Mouse (Mus musculus) stomach, embryonic 14.5 days (tissue): ENCODE data around the gene Naxd. TPM values are rescaled to one million over a fixed set of nuclear protein-coding genes. Genes with fewer than 3 reads are reported as not detected.

Experiments
- ATAC-seq: fragments of 200-750 bp; cut with Nextera tagmentation; 2 replicates; pipeline ENCODE4 v1.8.0; 2017; ENCODE audit warnings: low read depth, moderate TSS enrichment; ENCODE audit not compliant: insufficient number of reproducible peaks, insufficient read depth, low FRiP score
- H3K27ac ChIP-seq: fragments of 300-500 bp; sonication (generic); 2 replicates; pipeline ENCODE4 v1.5.1; 2014; ENCODE audit warnings: mild to moderate bottlenecking, low read length, moderate library complexity, mixed read lengths
- H3K27me3 ChIP-seq: fragments of 300-500 bp; sonication (generic); 2 replicates; pipeline ENCODE4 v1.6.1; 2014; ENCODE audit warnings: low read length, control low read depth, mixed read lengths; ENCODE audit not compliant: control insufficient read depth, insufficient read depth
- H3K36me3 ChIP-seq: fragments of 300-500 bp; sonication (generic); 2 replicates; pipeline ENCODE4 v1.6.1; 2014; ENCODE audit warnings: mild to moderate bottlenecking, control low read depth, low read length, moderate library complexity, mixed read lengths; ENCODE audit not compliant: control insufficient read depth, insufficient read depth
- H3K4me1 ChIP-seq: fragments of 300-500 bp; sonication (generic); 2 replicates; pipeline ENCODE4 v1.6.1; 2014; ENCODE audit warnings: low read length, control low read depth, mixed read lengths; ENCODE audit not compliant: control insufficient read depth, insufficient read depth
- H3K4me2 ChIP-seq: fragments of 300-500 bp; sonication (generic); replicated peaks from 2 replicates; pipeline ENCODE4 v1.6.1; 2014; ENCODE audit warnings: low read depth, low read length, control low read depth
- H3K4me3 ChIP-seq: fragments of 300-500 bp; sonication (generic); 2 replicates; pipeline ENCODE4 v1.5.1; 2014; ENCODE audit warnings: low read depth, low read length, control low read depth
- H3K9ac ChIP-seq: fragments of 300-500 bp; sonication (generic); replicated peaks from 2 replicates; pipeline ENCODE4 v1.6.1; 2014; ENCODE audit warnings: low read depth, mild to moderate bottlenecking, control low read depth, low read length, moderate library complexity, mixed read lengths
- H3K9me3 ChIP-seq: fragments of 300-500 bp; sonication (generic); 2 replicates; pipeline ENCODE4 v1.6.1; 2016; ENCODE audit warnings: low read depth, low read length, control low read depth; ENCODE audit not compliant: control insufficient read depth
- WGBS: fragments of 180-500 bp; shearing (Covaris S2); extraction: QIAGEN DNeasy Blood & Tissue Kit; methylation state at CpG from one replicate; pipeline ENCODE4 v1.1.7; 2014; 5-methylcytosine and 5-hydroxymethylcytosine counted together
- polyA plus RNA-seq: library from polyadenylated mRNA; unstranded; fragments of >200 nt; fragmentation: Nextera tagmentation; extraction: Ambion mirVana; gene quantifications from 2 replicates; pipeline ENCODE4 v1.2.1, GENCODE M21; 2014

Naxd gene
- polyA plus RNA-seq, 1 experiment from 2014 or later, result 133 TPM

DNA sequence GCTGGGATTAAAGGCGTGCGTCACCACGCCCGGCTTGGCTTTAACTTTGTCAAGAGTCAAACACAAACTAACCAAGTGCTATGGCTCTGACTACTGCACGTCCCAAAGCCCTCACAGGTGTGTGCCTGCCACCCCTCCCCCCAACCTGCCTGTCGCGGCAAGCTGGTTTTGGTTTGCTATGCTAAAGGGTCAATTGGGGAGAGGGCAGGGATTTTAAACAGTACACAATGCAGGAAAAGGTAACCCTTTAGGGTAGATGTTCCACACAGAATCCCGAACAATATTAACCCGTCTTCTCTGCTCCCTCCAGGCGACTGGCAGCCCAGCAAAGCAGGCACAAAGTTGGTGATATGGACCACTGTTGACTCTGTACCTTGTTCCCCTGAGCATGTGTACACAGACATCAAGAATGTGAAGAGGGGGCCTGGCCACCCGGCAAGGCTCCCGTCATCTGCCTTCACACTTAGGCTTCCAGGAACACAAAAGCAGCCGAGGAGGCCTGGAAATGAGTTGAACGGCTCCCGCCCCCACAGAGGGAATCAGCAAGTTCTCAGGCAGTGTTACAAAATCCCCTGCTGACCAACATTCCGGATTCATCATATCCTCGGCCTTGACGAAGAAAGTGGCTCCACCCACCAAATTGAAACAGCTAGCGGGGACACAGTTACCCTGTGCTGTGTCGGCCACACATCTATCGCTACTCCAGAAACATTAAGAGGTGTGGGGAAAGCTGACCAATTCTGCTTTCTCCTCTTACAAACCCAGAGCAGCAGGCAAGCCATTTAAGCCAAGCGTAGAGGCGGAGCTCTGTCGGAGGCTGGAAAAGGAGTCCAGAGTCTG is 20.7 kb upstream of the Naxd start:
- H3K9me3 ChIP-seq, result no peaks in the 10 kb centered on the region
- peak overlapping the region; percentile 61 for H3K4me3 ChIP-seq
- H3K4me2 ChIP-seq, result peak overlapping the region; percentile 100
- H3K4me1 ChIP-seq, result peaks cover 18% of the 10 kb centered on the region
- no peaks in the 10 kb centered on the region for H3K36me3 ChIP-seq
- peaks cover 5% of the 10 kb centered on the region; the same call in 1 of the 2 replicates for H3K27me3 ChIP-seq
- 0 out of 2 replicates have a peak, but pooled peaks have one; percentile 16 for ATAC-seq
- no peak overlapping the region for H3K9ac ChIP-seq
- H3K27ac ChIP-seq, result peak overlapping the region; percentile 21; the same call in 1 of the 2 replicates
- WGBS, result 8% methylated on average over 24 of the region's 24 CpGs

DNA sequence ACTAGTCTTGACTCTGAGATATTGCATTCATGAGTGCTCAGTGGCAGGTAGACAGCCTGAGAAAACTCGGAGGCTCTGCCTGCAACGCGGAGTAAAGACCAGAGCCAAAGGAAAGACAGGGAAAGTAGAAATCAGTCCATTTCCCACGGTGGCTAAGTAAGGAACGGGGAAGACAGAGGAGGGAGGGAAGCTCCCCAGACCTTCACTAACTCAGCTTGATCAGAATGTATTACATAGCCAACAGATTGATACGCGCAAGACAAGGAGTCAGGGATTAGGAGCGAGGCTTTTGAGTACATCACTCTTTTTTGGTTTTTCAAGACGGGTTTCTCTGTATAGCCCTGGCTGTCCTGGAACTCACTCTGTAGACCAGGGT is 20.1 kb upstream of the Naxd start:
- H3K27ac ChIP-seq, result no peak overlapping the region; the same call in 1 of the 2 replicates
- H3K9ac ChIP-seq, result no peak overlapping the region
- no peaks in the 10 kb centered on the region for H3K36me3 ChIP-seq
- H3K27me3 ChIP-seq, result peaks cover 5% of the 10 kb centered on the region; the same call in 1 of the 2 replicates
- ATAC-seq, result no peak
- H3K4me3 ChIP-seq, result peak overlapping the region; percentile 61
- 6% methylated on average over 9 of the region's 9 CpGs for WGBS
- no peaks in the 10 kb centered on the region for H3K9me3 ChIP-seq
- H3K4me2 ChIP-seq, result peak overlapping the region; percentile 100
- peaks cover 18% of the 10 kb centered on the region for H3K4me1 ChIP-seq

DNA sequence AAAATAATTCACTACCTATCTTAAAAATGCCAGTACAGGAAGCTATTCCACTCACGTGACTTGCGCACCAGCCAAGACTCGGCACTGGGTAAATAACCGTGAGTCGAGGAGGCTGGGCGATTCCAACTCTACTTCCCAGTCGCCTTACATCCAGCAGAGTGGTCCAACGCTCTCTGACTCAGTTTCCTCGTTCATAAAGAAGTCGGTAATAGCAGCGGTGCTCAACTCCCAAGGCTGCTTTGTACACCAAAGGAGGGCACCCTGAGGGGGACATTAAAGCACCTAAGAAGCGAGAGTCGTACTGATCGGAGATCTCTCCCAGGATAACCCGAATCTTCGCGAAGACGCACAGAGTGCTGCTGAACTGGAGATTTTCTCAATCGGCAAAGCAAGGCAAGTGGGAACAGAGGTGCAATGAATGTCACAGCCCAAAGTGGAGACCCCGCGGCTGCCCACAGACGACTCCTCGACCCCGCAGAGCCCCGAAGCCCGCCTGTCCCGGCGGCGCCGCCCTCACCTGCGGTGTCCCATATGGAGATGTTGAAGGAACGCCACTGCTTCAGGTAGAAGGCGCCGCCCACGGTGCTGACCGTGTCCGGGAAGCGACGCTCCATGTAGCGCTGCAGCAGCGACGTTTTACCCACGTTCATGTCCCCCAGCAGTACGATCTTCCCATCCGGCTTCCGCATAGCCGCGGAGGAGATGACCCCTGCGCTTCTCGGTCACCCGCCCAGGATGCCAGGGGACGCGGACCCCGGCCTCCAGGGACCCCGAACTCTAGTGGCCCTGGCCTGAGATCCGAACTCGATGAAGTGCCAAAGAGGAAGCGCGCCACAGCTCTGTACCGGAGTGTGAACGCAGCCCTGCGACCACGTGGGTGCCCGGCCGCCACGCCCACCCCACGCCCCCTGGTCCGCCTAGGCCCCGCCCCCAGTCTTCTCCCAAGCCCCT is 19.2 kb upstream of the Naxd start, which contains the start of gene Rab20:
TSS of gene Rab20 (minus strand) at position 900 of the 951 bp plus-strand sequence.
- peaks cover 5% of the 10 kb centered on the region; the same call in 1 of the 2 replicates for H3K27me3 ChIP-seq
- no peaks in the 10 kb centered on the region for H3K9me3 ChIP-seq
- no peaks in the 10 kb centered on the region for H3K36me3 ChIP-seq
- H3K4me2 ChIP-seq, result peak within 1 kb of the TSS; percentile 100
- under 1% methylated on average over 69 of the region's 69 CpGs for WGBS
- ATAC-seq, result peak; percentile 72
- H3K9ac ChIP-seq, result peak within 1 kb of the TSS; percentile 25; the same call in 1 of the 2 replicates
- H3K4me1 ChIP-seq, result peaks cover 17% of the 10 kb centered on the region
- H3K27ac ChIP-seq, result no peak within 1 kb of the TSS
- peak within 1 kb of the TSS; percentile 61 for H3K4me3 ChIP-seq

DNA sequence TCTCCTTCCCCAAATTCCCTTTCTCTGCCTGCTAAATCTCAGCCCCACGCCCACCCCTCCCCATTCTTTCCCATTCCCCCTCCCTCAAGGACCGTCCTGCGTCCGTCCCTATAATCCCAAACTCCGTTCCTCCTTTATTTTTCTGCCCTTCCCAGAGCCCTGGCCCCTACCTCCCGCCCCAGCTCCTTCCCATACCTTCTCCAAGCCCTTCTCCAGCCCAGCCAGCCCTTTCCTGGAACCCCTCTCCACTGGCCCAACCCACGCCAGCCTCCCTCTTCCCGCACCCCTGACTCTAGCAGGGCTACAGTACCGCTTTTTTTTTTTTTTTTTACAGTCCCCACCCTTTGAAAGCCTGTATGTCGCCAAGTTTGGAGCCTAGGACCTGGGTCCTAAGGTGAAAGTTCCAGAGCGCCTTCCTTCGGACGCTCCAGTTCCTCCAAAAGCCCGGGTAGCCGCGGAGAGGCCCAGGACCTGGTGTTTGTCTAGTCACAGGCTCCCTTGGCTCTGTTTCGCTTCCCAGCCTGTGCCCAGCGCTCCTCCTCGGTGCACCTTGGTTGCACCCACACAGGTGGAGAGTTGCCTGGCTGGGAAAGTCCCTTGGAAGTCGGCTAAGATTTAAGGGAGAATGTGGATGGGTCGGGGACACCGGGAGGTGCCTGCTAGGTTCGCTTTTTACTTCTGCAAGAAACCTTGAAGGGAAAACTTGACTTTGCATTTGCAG is 18.3 kb upstream of the Naxd start:
- 0 out of 2 replicates have a peak, but pooled peaks have one; percentile 26 for ATAC-seq
- Histone ChIP-seq H3K4me1 (peaks cover 13% of the 10 kb centered on the region), H3K4me2 (peak overlapping the region; percentile 100), H3K27ac (no peak overlapping the region), H3K27me3 (peaks cover 5% of the 10 kb centered on the region; the same call in 1 of the 2 replicates), H3K4me3 (peak overlapping the region; percentile 61), H3K9me3 (no peaks in the 10 kb centered on the region), H3K9ac (no peak overlapping the region), H3K36me3 (no peaks in the 10 kb centered on the region)
- WGBS, result 5% methylated on average over 23 of the region's 23 CpGs

DNA sequence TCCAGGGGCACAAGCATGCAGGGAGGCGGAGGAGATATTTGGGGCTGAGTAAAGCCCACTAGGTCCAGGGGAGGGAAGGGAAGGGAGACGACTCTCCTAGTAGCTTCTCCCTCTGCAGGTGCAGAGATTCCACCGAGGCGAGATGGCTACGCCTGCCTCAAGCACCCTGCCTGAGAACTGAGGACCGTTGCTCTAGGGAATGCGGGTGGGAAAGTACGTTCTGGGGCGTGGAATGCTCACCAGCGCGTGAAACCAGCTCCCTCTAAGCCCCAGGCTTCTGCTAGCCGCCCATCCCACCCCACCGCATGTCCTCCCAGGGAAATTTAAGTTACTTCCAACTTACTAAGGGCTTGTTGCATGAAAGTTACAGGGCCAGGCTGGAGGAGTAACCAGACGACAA is 17.7 kb upstream of the Naxd start:
- Histone ChIP-seq H3K27me3 (peaks cover 5% of the 10 kb centered on the region; the same call in 1 of the 2 replicates), H3K4me3 (no peak overlapping the region)

DNA sequence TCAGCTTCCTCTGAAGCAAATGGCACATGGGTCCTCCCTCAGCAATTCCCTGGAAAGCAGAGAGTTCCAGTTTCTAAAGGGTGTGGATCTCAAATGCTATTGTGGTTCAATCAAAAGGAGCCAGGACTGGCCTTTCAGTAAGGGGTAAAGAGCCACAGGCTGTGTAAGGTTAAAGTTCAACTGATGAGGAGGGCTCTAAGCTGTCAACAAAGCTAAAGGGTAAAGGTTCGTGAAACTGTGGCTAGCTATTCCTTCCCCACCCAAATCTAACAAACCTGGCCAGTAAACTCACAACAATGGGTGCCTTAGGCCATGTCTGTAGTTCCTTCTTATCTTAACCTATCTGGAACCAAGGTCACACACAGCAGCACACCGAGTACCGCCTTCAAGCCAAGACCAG is 15.4 kb upstream of the Naxd start:
- Histone ChIP-seq H3K4me3 (no peak overlapping the region), H3K9ac (no peak overlapping the region), H3K4me1 (peaks cover 3% of the 10 kb centered on the region), H3K27ac (no peak overlapping the region), H3K4me2 (no peak overlapping the region), H3K9me3 (no peaks in the 10 kb centered on the region), H3K27me3 (peaks cover 3% of the 10 kb centered on the region; the same call in 1 of the 2 replicates), H3K36me3 (no peaks in the 10 kb centered on the region)
- ATAC-seq, result no peak
- WGBS, result 71% methylated on average over 3 of the region's 3 CpGs

More for the DNA sequence above, 17.7 kb upstream of the Naxd start:
- 17% methylated on average over 14 of the region's 14 CpGs for WGBS
- H3K4me2 ChIP-seq, result no peak overlapping the region
- H3K4me1 ChIP-seq, result peaks cover 13% of the 10 kb centered on the region
- H3K9me3 ChIP-seq, result no peaks in the 10 kb centered on the region
- no peaks in the 10 kb centered on the region for H3K36me3 ChIP-seq
- H3K9ac ChIP-seq, result no peak overlapping the region
- no peak overlapping the region for H3K27ac ChIP-seq
- no peak for ATAC-seq

DNA sequence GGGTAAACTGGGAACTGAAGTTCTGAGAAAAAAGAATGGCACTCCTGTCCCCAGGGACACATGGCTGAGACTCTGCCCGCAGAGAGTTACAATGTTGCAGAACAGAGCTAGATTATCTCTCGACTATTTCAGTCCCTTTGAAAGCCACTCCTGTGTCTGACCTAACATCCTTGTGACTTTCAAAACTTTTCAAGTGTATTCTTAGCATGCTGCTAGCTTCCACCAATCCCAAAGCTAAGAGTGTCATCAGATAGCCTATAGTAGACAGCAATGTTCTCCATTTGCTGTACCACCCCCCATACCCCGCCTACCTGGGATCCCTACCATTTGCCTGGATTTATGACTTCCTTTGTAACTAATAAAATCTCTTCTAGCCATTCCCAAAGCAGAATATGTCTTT is 14.8 kb upstream of the Naxd start:
- Histone ChIP-seq H3K9ac (no peak overlapping the region), H3K4me1 (no peaks in the 10 kb centered on the region; the same call in 1 of the 2 replicates), H3K9me3 (no peaks in the 10 kb centered on the region), H3K4me3 (no peak overlapping the region), H3K4me2 (no peak overlapping the region), H3K27me3 (no peaks in the 10 kb centered on the region; the same call in 1 of the 2 replicates), H3K36me3 (no peaks in the 10 kb centered on the region), H3K27ac (no peak overlapping the region)
- no peak for ATAC-seq
- 68% methylated on average over 3 of the region's 3 CpGs for WGBS
